Mouse (Mus musculus) bone marrow, adult 2 months (tissue): ENCODE results near the gene Ube2ql1.

Experiments used
- CTCF ChIP-seq: fragments of 200-500 bp; IDR thresholded peaks from 2 replicates; pipeline ENCODE4 v1.5.1; 2011; ENCODE audit warnings: low read length, control low read depth; ENCODE audit not compliant: control insufficient read depth, insufficient read depth
- POLR2A ChIP-seq: fragments of 200-500 bp; IDR thresholded peaks from 2 replicates; pipeline ENCODE4 v1.6.1; 2011; ENCODE audit warnings: low read depth, mild to moderate bottlenecking, control low read depth, low read length, borderline replicate concordance; ENCODE audit not compliant: control insufficient read depth

GRCm38 (mm10) chr13:69685406-69685818 lies 54.3 kb downstream of the Ube2ql1 start:
- TF ChIP-seq CTCF (no peak), POLR2A (no peak)
